Mouse (Mus musculus): ENCODE measurements at regions not wholly inside any gene's neighbourhood (a gene's known extent, or its start where the extent isn't known, plus 50 kb on each side); places are given as distances from the start of the nearest gene placed in this dataset.

DNA sequence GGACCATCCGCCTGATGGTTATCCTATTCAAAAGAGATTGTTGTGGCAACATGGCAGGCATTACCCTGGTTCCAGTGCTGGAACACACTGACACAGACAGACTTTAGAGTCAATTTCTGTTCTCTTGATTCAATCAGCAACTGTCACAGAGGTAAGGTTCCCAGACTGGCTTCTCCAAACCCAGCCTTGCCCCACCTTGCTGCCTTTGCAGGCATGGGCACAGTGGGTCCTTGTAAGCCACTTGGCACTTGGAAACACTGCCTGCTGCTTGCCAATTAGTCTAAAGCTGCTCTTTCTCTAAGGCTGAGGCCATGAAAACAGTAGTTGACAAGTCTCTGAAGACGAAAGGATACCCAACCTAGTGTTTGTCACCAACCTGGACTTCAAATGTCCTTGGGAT, 158.7 kb upstream of the Tmtc1 start:
- intact Hi-C loops (cut with DNase I), result no loop called here

DNA sequence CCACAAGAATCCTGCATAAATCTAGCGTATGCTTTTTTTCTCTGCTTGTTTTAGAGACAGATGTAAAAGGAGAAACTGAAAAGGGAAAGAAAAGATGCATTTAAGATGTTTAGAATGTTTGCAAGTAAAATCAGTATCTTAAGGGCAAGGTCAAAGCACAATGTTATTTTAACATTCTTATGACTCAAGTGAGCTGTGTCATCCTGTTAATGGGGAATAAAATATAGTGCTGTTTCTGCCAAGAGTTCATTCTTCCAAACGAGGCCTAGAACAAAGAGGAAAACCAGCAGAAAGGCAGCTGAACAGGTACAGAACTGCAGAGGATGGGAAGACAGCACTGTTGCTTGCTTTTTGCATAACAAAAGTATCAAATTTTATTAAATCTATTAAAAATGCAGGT, 156.7 kb upstream of the Tmtc1 start:
- intact Hi-C loops (cut with DNase I), result no loop called here

DNA sequence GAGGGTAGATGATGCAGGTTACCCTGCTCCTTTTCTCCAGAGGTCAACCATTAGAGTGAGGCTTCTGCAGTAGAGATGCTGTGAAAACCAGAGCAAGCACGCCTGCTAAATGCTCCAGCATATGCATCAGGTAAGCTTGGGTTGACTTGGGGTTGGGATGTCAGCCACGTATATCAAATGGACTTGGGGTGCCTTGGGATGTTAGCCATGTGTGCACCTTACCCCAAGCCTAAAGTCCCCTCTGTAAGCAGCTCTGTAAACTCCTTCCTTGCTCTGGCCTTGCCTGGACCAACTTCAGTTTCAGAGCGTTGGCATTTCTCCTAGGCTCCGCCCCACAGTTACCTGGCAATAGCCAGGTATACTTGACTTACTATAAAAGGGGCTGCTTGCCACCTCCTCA, 155.3 kb upstream of the Tmtc1 start:
- intact Hi-C loops (cut with DNase I), result no loop called here

- intact Hi-C loops (cut with DNase I), result no loop called here
Observed at GRCm38 (mm10) chr6:148598746-148599337, 154.7 kb upstream of the Tmtc1 start.

DNA sequence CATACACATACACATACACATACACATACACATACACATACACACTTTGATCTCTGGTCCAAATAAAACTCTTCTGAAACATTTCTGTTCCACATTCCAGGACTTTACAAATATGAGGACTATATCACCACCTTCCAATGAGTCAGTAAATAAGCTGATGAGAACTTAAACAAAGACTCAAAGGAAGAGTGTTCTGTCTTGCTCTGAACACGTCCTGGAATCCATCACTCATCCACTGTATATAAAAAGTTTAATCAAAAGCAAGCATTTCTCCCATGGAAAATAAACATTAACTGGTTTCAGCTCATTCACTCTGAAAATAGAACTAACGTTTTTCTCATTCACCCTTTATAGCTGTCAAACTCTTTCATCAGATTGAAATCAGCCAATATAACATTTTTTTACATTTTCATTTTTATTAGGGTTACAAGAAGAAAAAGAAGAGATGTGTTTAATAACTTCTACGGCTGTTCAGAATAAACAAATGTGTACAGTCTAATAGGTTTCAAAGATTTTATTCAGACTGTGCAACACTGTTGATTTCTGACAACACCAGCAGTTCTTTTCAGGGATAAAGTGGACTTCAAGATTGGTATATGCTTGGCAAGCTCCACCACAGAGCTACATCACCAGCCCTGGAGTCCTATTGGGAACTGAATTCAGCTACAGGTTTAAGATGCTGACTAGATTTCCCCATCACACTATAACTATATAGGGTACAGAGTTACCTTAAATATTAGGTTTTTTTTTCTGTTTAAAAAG, 151.0 kb upstream of the Tmtc1 start:
- intact Hi-C loops (cut with DNase I), result no loop called here

DNA sequence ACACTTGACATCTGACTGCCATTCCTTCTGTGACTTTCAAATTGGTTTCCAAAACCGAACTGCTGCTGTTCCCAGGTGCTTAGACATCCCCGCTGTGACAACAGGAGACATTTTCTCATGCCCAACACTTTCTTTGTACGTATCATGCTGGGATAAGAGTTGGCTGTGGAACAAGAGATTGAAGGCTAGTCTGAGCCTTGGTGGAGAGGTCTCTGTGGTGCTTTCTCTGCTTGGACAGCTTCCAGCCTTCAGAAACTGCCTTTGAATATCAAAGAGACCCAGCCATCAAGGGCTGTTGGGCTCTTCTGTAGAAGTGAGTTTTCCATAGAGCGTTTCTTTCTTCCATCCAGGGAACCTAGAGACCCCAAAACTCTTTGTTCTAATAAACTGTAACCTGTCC, 144.8 kb upstream of the Tmtc1 start:
- intact Hi-C loops (cut with DNase I), result no loop called here

- intact Hi-C loops (cut with DNase I), result no loop called here
Observed at GRCm38 (mm10) chr6:148586439-148587321, 142.5 kb upstream of the Tmtc1 start.

DNA sequence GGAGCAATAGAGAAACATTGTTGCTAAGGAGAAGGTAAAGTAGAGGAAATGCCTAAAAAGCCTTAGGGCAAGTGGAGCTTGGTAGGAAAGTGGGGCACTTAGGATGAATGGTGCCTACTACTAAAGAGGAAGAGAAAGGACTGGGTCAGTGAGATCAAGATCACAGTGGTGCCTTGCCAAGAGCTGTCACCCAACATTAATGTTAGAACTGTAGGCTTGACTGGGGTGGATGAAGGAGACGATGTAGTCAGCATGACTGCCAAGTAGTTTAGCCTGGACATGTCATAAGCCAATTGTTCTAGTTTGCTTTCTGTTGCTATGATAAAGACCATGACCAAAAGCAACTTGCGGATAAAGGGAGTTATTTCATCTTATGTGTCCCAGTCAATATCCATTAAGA, 139.9 kb upstream of the Tmtc1 start:
- intact Hi-C loops (cut with DNase I), result no loop called here

DNA sequence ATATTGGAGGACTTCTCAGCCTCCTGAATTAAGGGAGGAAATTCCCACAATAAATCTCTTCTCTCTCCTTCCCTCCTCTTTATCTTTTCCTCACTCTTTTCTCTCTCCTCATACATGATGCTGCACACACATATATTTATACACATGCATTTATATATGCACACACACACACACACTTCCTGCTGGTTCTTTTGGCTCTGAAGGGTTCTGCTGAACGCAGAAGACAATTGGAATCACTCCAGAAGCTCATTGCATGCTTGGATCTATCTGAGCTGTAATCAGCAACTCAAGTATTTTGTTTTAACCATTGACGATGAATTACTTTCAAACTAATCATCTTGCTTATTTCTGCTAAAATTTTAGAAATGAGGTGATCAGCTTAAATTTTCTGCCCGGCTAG, 134.1 kb upstream of the Tmtc1 start:
- intact Hi-C loops (cut with DNase I), result no loop called here

DNA sequence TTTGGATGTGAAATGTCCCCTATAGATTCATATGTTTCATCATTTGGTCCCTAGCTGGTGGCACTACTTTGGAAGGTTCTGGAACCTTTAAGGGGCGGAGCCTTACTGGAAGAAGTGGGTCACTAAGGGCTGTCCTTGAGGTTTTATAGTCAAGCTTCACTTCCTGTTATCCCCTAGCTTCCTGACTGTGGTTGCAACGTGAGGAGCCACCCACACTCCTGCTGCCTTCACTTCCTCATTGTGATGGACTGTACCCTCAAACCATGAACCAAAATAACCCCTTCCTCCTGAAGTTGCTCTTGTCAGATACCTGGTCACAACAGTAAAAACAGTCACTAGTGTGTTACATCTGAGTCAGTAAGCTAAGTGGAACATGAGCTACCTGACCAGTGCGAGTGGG, 133.5 kb upstream of the Tmtc1 start:
- intact Hi-C loops (cut with DNase I), result no loop called here

- intact Hi-C loops (cut with DNase I), result no loop called here
Observed at GRCm38 (mm10) chr6:148574742-148575453, 130.7 kb upstream of the Tmtc1 start.

DNA sequence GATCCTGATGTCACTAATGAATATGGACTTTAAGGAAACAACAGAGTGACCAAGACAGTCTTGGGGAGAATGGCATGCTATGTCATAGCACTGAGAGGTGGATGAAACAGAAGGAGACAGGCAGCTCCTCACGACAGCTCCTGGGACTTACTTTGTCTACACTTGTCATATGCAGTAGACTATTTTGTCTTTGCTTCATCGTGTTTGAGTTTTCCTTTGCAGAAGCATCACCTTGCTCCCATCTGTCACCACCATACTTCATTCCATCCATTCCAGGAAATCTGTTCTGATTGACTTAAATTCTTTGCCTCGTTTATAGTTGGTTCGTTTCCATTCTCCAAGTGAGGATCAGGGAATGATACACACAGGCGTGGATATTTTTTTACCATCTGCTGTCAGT, 128.0 kb upstream of the Tmtc1 start:
- intact Hi-C loops (cut with DNase I), result no loop called here

DNA sequence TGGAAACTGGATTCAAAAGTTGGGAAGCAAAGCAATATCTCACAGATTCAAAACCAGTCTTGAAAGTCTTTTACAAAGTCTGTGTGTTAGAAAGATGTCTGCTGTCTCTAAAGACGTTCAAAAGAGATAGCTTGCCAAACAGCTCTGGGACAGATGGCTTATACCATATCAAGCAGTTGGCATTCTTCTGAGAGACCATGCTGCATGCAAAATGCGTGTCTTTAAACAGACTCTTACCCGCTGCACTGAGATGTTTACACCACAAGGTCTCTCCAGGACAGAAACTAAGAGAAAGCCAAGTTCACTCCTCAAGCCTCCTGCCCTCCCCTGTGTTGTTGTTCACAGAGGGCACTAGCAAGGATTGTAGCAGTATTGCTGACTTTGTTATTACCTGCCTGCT, 127.5 kb upstream of the Tmtc1 start:
- intact Hi-C loops (cut with DNase I), result no loop called here

- intact Hi-C loops (cut with DNase I), result no loop called here
Observed at GRCm38 (mm10) chr6:148564146-148564545, 120.0 kb upstream of the Tmtc1 start.

DNA sequence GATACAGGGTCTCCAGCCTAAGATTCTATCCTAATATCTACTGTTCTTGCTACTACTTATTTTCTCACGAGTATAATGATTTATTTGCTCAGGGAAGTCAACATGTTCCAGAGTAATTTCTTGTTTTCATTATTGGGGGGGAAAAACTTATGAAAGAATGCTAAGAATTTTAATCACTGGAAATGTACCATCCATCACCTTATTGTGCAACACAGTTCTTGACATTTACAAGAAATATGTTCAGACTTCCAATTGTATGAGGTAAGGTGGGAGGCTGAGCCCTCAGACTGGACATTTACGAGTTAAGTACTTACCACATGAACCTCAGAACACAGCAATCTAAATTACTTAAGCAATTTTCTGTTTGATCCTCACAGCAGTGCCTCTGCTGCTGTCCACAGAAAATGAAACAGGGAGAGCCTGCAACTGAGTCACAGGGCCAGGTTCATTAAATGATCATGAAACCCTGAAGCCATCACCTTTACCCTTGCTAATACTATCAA, 118.1 kb upstream of the Tmtc1 start:
- intact Hi-C loops (cut with DNase I), result no loop called here

DNA sequence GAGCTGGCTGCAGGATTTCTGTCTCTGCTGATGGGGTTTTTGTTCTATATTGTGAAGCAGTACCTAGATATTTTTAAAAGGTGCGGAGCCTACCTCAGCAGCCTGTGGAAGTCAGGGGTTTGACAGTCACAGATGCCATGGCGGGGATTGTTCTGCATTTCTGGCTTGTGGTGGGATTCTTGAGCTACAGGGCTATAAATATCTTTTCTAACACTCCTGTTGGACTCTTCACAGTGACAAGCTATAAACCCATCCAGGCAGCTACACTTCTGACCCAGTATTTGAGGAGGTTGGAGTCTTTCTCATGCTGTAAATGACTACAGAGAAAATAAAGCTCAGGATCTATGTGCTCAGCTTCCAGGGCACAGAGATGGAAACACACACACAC, 112.3 kb upstream of the Tmtc1 start:
- intact Hi-C loops (cut with DNase I), result no loop called here

DNA sequence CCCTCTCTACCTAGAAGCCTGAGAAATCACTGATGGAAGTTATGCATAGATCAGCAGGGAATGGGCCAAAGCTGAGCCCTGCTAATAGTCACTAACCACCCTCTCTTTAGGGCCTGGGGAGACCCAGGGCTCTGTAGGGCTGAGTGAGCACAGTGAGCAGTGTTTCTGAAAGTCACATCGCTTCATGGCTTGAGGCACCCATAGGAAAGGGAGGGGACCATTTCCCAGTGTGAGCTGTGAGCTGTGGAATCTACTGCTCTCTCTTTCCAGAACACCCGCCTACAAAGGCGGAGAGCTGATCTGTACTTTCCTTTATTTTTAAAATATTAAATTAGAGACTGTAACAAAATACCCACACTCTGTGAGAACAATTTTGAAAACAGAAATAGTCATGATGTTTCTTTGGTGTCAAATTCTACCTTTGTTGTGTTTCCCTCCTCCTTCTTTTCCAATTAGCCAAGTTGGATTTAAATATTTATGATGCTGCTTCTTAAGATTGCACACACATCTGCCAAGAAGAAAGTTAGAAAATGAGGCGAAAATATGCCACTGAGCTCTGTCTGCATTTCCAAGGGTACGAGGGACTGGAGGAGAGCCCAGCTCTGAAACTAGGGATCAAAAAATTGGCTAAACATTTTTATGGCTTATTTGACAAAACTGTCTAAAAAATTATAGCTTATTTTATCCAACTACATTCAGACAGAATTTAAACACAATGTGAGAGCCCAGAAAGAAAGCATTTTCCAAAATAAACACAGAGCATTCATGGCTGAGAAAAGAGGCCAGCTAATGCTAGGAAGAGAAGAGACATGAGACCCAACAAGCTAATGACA, 111.7 kb upstream of the Tmtc1 start:
- intact Hi-C loops (cut with DNase I), result no loop called here

DNA sequence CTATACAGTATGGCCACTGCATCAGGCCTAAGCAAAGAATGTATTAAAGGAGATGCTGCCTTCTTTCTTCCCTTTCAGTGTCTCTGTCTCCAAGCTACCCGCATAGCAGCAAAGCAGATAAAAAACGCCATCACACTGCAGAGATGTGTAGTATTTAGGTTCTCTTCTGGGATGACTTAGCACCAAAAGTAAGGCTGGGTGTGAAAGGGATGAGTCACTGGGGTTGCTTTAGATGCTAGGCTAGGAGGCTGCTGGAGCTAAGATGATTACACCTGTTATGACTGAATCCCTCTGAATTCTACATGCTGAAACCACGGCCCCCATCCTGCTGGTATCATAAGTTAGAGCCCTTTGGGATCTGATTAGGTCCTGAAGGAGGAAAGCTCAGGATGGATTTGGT, 110.3 kb upstream of the Tmtc1 start:
- intact Hi-C loops (cut with DNase I), result no loop called here

DNA sequence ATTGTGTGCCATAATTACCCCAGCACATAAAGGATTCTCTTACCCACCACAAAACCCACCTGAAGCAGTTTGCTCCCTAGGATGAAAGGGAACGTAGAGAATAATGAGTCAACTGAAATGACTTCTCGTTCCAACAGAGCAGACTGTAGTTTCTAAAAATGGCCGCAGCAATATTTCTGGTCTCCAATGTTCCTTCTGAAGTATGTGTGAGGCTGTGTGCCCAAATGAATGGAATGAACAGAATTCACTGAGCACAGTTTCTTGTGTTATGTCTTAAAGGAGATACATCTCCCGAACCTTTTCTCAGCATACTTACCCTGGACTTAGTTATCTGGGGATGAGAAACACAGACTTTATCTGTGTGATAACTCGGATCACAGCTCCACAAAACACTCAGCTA, 109.4 kb upstream of the Tmtc1 start:
- intact Hi-C loops (cut with DNase I), result no loop called here

DNA sequence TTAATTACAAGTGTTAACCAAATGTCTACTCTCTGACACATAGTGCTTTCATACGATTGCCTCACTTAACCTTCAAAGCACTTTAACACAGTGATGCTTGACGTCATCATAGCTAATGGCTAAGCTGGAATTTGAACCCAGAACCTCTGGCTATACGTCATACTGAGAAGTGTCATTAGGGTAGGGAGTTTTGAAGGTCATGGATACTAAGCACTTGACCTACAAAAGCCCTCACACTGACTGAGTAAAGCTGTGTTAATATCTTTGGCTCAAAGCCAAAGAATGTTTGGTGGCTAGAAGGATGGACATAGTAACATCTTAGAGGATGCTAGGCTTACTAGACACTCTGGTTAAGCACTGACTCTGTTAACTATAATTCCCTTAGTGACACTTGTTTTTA, 106.9 kb upstream of the Tmtc1 start:
- intact Hi-C loops (cut with DNase I), result no loop called here
